Mouse (Mus musculus) forebrain, postnatal 0 days (tissue): ENCODE data around the gene Ubac2. TPM values are rescaled to one million over a fixed set of nuclear protein-coding genes. Genes with fewer than 3 reads are reported as not detected.

Experiments used
- ATAC-seq: fragments of 200-750 bp; cut with Nextera tagmentation; 2 replicates; pipeline ENCODE4 v1.8.0; 2017; ENCODE audit warnings: mild to moderate bottlenecking, moderate library complexity
- DNase-seq: peaks from one replicate; pipeline ENCODE4 v3.0.0-alpha.2; 2015
- H3K27ac ChIP-seq: fragments of 300-500 bp; sonication (generic); 2 replicates; pipeline ENCODE4 v1.5.1; 2014; ENCODE audit warnings: low read depth, mild to moderate bottlenecking, antibody characterized with exemption, low read length, moderate library complexity, mixed read lengths
- H3K27me3 ChIP-seq: fragments of 300-500 bp; sonication (generic); 2 replicates; pipeline ENCODE4 v1.6.1; 2014; ENCODE audit warnings: mild to moderate bottlenecking, low read length, mixed read lengths; ENCODE audit not compliant: insufficient read depth
- H3K36me3 ChIP-seq: fragments of 300-500 bp; sonication (generic); 2 replicates; pipeline ENCODE4 v1.6.1; 2014; ENCODE audit warnings: mild to moderate bottlenecking, moderate library complexity; ENCODE audit not compliant: insufficient read depth
- H3K4me1 ChIP-seq: fragments of 300-500 bp; sonication (generic); 2 replicates; pipeline ENCODE4 v1.6.1; 2014; ENCODE audit warnings: antibody characterized with exemption; ENCODE audit not compliant: insufficient read depth
- H3K4me2 ChIP-seq: fragments of 300-500 bp; sonication (generic); 2 replicates; pipeline ENCODE4 v1.6.1; 2014; ENCODE audit warnings: low read depth, mild to moderate bottlenecking, moderate library complexity
- H3K4me3 ChIP-seq: fragments of 300-500 bp; sonication (generic); 2 replicates; pipeline ENCODE4 v1.5.1; 2014; ENCODE audit warnings: low read depth, low read length, mixed read lengths
- H3K9ac ChIP-seq: fragments of 300-500 bp; sonication (generic); 2 replicates; pipeline ENCODE4 v1.6.1; 2014; ENCODE audit warnings: mild to moderate bottlenecking
- H3K9me3 ChIP-seq: fragments of 300-500 bp; sonication (generic); 2 replicates; pipeline ENCODE4 v1.6.1; 2016; ENCODE audit warnings: low read length
- CTCF ChIP-seq: sonication (generic); IDR thresholded peaks from 2 replicates; pipeline ENCODE4 v1.5.1; 2016; ENCODE audit warnings: antibody characterized with exemption, control low read depth, low read depth
- WGBS: fragments of 180-500 bp; shearing (Covaris S2); extraction: QIAGEN DNeasy Blood & Tissue Kit; methylation state at CpG from one replicate; pipeline ENCODE4 v1.1.7; 2014; 5-methylcytosine and 5-hydroxymethylcytosine counted together
- polyA plus RNA-seq: library from polyadenylated mRNA; unstranded; fragments of >200 nt; fragmentation: Nextera tagmentation; extraction: Ambion mirVana; gene quantifications from 2 replicates; pipeline ENCODE4 v1.2.1, GENCODE M21; 2015
- total RNA-seq: library from RNA; depleted of rRNA; stranded (reverse); fragments of >200 nt; gene quantifications from 2 replicates; pipeline ENCODE4 v1.2.3, GENCODE M21; 2014

Ubac2 gene
- total and polyA plus RNA-seq, 2 experiments from 2014 or later: 41.9 to 52.6 TPM

DNA sequence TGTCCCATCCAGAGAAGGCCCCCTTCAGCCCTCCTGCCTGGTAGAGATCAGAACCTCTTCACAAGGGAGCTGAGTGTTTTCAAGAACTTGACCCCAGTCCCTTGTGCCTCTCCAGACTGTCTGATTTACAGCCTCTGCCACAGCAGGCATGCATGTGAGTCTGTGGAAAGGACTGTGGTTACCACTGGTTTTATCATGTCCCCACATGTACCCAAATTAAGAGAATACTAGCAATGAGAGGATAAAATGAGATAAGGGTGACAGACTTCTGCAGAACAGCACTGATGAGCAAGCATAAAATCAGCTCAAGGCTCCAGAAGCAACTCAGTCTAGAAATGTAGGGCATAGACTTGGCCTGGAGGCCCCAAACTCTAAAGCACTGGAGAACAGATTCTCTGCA is 145.5 kb downstream of the Ubac2 start:
- Histone ChIP-seq H3K4me3 (no peak overlapping the region), H3K4me1 (no peaks in the 10 kb centered on the region), H3K4me2 (no peak overlapping the region), H3K9me3 (no peaks in the 10 kb centered on the region), H3K27me3 (no peaks in the 10 kb centered on the region), H3K27ac (no peak overlapping the region), H3K36me3 (peaks cover 20% of the 10 kb centered on the region), H3K9ac (no peak overlapping the region)
- ATAC-seq (no peak), DNase-seq (no peak)
- no peak for TF ChIP-seq CTCF

DNA sequence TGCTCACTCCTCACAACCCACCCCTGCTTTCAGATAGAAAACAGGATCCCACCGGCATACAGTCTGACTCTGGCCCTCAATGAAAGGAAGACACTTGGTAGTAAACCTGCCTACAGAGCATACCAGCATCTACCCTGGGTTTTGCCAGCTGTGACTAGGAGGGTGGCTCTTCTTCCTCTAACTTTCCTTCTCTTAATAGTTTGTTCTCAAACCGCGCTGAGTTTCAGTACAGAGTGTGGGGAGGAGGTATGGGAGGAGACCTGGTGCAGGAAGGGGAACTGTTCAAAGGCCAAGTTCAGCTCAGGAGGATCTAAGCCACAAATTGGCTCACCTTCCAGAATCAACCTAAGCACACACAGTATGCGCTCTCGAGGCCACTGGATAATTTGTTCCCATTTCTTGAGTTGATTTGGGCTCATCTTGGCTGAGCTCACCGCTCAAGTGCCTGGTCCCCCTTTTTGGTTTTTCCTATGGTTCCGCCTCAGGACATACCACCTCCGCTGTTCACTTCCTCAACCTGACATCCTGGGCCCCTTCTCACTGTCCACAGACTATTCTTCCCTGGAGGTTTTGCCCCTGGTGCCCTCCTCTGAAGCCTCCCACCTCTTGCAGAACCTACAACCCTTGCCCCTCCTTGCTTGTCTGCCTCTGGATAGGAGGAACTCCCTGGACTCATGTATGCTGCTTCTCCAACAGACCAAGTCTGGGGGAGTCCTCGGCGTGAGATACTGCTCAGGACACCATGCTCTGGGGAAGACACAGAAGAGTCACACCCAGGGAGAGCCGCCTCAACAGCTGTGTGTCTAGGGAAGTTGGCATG is 150.7 kb downstream of the Ubac2 start:
- no peak for TF ChIP-seq CTCF
- H3K36me3 ChIP-seq: no peaks in the 10 kb centered on the region
- H3K9me3 ChIP-seq: no peaks in the 10 kb centered on the region
- no peak overlapping the region for H3K27ac ChIP-seq
- H3K4me1 ChIP-seq: no peaks in the 10 kb centered on the region
- no peak overlapping the region for H3K4me3 ChIP-seq
- 91% methylated on average over 11 of the region's 11 CpGs for WGBS
- H3K9ac ChIP-seq: no peak overlapping the region
- no peak overlapping the region for H3K4me2 ChIP-seq
- ATAC-seq: no peak
- H3K27me3 ChIP-seq: no peaks in the 10 kb centered on the region
- DNase-seq: no peak

DNA sequence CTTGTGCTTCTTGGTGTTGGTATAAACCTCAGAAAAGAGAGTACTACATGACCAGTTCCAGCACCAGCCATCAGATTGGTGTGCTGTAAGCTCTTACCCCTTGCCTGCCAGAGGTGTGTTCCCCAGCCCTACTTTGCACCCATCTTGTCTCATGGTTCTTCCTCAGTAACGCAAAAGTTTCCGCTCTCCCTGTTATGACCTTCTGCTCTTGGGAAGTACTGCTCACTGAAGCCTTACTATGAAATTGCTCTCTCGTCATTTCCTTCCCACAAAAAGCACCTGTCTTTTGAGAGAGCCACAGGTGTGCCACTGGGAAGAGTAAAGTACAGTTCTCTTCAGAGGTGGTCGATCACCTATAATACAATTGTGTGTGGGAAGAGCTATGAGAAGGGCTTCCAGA is 151.4 kb downstream of the Ubac2 start:
- Histone ChIP-seq H3K4me3 (no peak overlapping the region), H3K4me2 (no peak overlapping the region), H3K4me1 (no peaks in the 10 kb centered on the region), H3K36me3 (no peaks in the 10 kb centered on the region), H3K9ac (no peak overlapping the region), H3K9me3 (no peaks in the 10 kb centered on the region), H3K27me3 (no peaks in the 10 kb centered on the region), H3K27ac (no peak overlapping the region)
- ATAC-seq: no peak
- 89% methylated on average over 4 of the region's 4 CpGs for WGBS
- no peak for DNase-seq
- TF ChIP-seq CTCF: no peak

DNA sequence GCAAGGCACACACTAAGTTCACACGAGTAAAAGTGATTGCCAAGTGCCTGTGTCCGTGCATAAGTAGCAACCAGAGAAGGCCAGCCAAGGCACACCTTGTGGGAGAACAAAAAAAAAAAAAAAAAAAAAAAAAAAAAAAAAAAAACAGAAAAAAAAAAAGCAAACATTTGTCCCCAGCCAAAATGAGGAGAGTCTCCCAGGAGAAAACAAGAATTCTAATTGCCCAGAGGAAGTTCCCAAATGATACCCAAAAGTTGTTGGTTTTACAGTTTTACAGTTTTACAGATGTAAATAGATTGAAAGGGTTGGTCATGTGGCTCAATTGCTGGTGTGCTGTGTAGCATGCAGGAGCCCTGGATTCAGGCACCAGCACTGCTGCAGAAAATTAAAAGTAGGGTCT is 153.6 kb downstream of the Ubac2 start:
- DNase-seq (no peak), ATAC-seq (no peak)
- H3K27ac ChIP-seq: no peak overlapping the region
- H3K9ac ChIP-seq: no peak overlapping the region
- H3K9me3 ChIP-seq: no peaks in the 10 kb centered on the region
- WGBS: 92% methylated on average over 2 of the region's 2 CpGs
- H3K36me3 ChIP-seq: no peaks in the 10 kb centered on the region
- no peak overlapping the region for H3K4me3 ChIP-seq
- H3K4me1 ChIP-seq: no peaks in the 10 kb centered on the region
- no peak overlapping the region for H3K4me2 ChIP-seq
- H3K27me3 ChIP-seq: no peaks in the 10 kb centered on the region
- no peak for TF ChIP-seq CTCF

DNA sequence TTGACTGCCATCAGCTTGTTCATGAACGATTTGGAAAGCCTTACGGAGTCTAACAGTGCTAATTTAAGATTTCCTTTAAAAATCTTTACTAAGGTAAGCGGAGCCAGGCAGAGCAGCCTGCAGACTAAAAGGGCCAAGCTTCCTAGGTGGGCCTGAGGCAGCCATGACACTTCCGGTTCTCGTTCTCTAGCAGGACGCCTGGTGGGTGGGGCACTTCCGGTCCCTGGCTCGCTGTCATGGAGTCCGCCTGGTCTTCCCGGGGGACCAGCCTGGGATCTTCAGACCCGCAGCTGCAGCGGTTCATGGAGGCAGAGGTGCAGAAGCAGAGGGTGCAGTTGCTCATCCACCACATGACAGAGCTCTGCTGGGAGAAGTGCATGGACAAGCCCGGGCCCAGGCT is 156.0 kb downstream of the Ubac2 start, which contains the start of gene Timm8a2:
Gene Timm8a2 (plus strand): TSS at position 224 of the 400 bp plus-strand sequence.
- Histone ChIP-seq H3K9me3 (no peaks in the 10 kb centered on the region), H3K4me3 (no peak within 1 kb of the TSS), H3K4me2 (no peak within 1 kb of the TSS), H3K27ac (no peak within 1 kb of the TSS), H3K27me3 (no peaks in the 10 kb centered on the region), H3K9ac (no peak within 1 kb of the TSS), H3K4me1 (no peaks in the 10 kb centered on the region), H3K36me3 (no peaks in the 10 kb centered on the region)
- WGBS: 93% methylated on average over 13 of the region's 13 CpGs
- no peak for TF ChIP-seq CTCF
- no peak for DNase-seq
- no peak for ATAC-seq

DNA sequence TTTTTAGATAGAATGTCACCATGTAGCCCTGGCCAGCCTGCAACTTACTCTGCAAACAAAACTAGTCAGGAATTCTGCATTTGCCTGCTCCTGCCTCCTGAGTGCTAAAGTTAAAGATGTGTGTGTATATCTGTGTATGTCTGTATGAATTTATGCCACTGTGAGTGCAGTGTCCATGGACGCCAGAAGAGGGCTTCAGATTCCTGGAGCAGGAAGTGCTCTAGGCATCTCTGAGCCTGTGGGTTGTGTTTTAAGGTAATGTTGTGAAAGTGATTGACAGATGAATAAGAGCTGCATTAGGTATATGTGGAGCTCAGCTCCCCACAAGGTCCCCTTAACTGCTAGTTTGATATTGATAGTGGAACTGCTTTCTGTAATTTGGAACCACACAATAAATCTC is 156.8 kb downstream of the Ubac2 start:
- DNase-seq (no peak), ATAC-seq (no peak)
- no peaks in the 10 kb centered on the region for H3K4me1 ChIP-seq
- no peaks in the 10 kb centered on the region for H3K9me3 ChIP-seq
- no peak overlapping the region for H3K9ac ChIP-seq
- H3K4me3 ChIP-seq: no peak overlapping the region
- TF ChIP-seq CTCF: no peak
- WGBS: 95% methylated on average over 1 of the region's 1 CpGs
- no peak overlapping the region for H3K4me2 ChIP-seq
- H3K27ac ChIP-seq: no peak overlapping the region
- H3K36me3 ChIP-seq: no peaks in the 10 kb centered on the region
- no peaks in the 10 kb centered on the region for H3K27me3 ChIP-seq

DNA sequence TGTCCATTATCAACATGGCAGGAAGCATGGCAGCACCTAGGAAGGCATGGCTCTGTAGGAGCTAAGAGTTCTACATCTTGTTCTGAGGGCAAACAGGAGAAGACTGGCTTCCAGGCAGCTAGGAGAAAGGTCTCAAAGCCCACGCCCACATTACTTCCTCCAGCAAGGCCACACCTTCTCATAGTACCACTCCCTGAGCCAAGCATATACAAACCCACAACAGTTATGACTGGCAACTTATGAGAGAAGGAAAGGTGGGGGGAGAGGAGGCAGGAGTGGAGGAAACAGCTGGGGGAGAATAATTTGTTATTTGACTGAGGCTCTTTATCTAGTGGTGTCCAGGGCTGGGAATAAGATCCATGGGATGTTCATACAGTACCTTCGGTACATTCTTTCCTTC is 157.4 kb downstream of the Ubac2 start:
- WGBS: 90% methylated on average over 2 of the region's 2 CpGs
- no peak overlapping the region for H3K27ac ChIP-seq
- H3K9me3 ChIP-seq: no peaks in the 10 kb centered on the region
- DNase-seq (no peak), ATAC-seq (no peak)
- H3K4me2 ChIP-seq: no peak overlapping the region
- no peaks in the 10 kb centered on the region for H3K27me3 ChIP-seq
- no peak overlapping the region for H3K4me3 ChIP-seq
- no peaks in the 10 kb centered on the region for H3K4me1 ChIP-seq
- no peaks in the 10 kb centered on the region for H3K36me3 ChIP-seq
- no peak overlapping the region for H3K9ac ChIP-seq
- TF ChIP-seq CTCF: no peak
